Comparison of ENCODE assay signal across 9 mouse cellular contexts in the genomic region with DNA sequence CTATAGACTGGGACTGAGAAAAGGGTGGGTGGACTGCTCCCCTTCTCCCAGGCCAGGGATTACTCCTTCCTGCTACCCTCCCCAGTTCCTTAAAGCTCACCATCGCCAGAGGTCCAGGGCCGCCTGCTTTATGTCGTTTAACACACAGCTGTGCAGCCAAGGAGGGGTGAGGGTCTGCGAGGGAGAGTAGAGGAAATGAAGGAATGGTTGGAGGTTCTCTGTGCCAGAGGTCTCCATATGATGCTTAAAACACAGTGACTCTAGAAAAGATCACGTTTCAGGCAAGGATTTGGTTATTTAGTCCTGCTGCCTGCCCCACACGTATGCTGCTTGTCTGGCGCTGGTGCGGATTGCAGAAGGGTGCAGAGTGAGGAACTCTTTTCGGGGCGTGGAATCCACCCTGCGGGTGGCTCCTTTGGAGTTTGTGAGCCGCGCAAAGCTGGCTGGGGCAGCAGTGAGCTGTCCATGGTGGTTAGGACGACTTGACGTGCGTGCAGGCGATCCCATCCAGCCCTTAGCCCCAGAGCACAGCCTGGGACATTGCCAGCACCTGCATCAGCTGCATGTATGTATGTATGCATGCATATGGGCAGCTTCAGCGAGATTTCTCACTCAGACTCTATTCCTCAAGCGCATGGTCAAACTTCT. TPM values are rescaled to one million over a fixed set of nuclear protein-coding genes. Genes with fewer than 3 reads are reported as not detected.
DNase-seq lines count a peak whose midpoint lies in the region; ATAC-seq and TF ChIP-seq lines count a peak whose summit lies in the region.
"Had no signal": no experiment of that assay in that cellular context is flagged by ENCODE, and none has a peak within 500 bp of the region (broad histone marks: within the 10 kb centered on the region; RNA-seq: fewer than 3 reads in every experiment).

No protein-coding gene starts in this region.

- DNase-seq in hindbrain, embryonic 10.5 days (ENCODE audit: low spot score) = peak; percentile 58
- no peak for DNase-seq in hindbrain, postnatal 0 days (ENCODE audit: low spot score)
- DNase-seq in R1 (ENCODE audit: low read depth, low spot score) = peak; percentile 74
- DNase-seq in yolk sac, embryonic 10.5 days (ENCODE audit: low spot score) = peak; percentile 21
- DNase-seq in cerebellum, postnatal 25 days = no peak
- no peak for DNase-seq in c-Kit-positive CD71-positive TER-119-positive erythroid progenitor cells, embryonic 14.5 days (ENCODE audit: low spot score)

- ATAC-seq in hindbrain, postnatal 0 days = no peak; the same call in 1 of the 2 replicates
- 0 out of 2 replicates have a peak, but pooled peaks have one; percentile 23 for ATAC-seq in embryonic facial prominence, embryonic 13.5 days (ENCODE audit: insufficient number of reproducible peaks, insufficient read depth, low FRiP score, low TSS enrichment, low read depth)
- peak; percentile 17; the same call in 1 of the 2 replicates for ATAC-seq in megakaryocyte, adult 5-6 weeks (ENCODE audit: poor library complexity, severe bottlenecking)

- peaks cover 57% of the 10 kb centered on the region for H3K27me3 ChIP-seq in hindbrain, embryonic 10.5 days (ENCODE audit: insufficient read depth, poor library complexity, severe bottlenecking)
- H3K27me3 ChIP-seq in hindbrain, postnatal 0 days (ENCODE audit: insufficient read depth, low read length) = 0 out of 2 replicates have a peak, but pooled peaks cover 16% of the 10 kb centered on the region
- H3K27me3 ChIP-seq in embryonic facial prominence, embryonic 13.5 days = peaks cover 40% of the 10 kb centered on the region

- no peak overlapping the region for H3K4me3 ChIP-seq in hindbrain, embryonic 10.5 days
- no peak overlapping the region for H3K4me3 ChIP-seq in hindbrain, postnatal 0 days (ENCODE audit: low read length)
- H3K4me3 ChIP-seq in embryonic facial prominence, embryonic 13.5 days = no peak overlapping the region

- H3K4me1 ChIP-seq in hindbrain, embryonic 10.5 days (replicated peaks) = peaks cover 18% of the 10 kb centered on the region
- no peaks in the 10 kb centered on the region for H3K4me1 ChIP-seq in hindbrain, postnatal 0 days (ENCODE audit: insufficient read depth, low read length)
- H3K4me1 ChIP-seq in embryonic facial prominence, embryonic 13.5 days = peaks cover 20% of the 10 kb centered on the region

- H3K9me3 ChIP-seq in hindbrain, embryonic 10.5 days = no peaks in the 10 kb centered on the region
- no peaks in the 10 kb centered on the region for H3K9me3 ChIP-seq in hindbrain, postnatal 0 days (ENCODE audit: low read length)
- H3K9me3 ChIP-seq in embryonic facial prominence, embryonic 13.5 days = no peaks in the 10 kb centered on the region

- no peak for TF ChIP-seq CTCF in hindbrain, postnatal 0 days (IDR thresholded peaks at IDR 0.05; ENCODE audit: low read depth)

- H3K27ac ChIP-seq in hindbrain, embryonic 10.5 days = no peak overlapping the region
- H3K27ac ChIP-seq in hindbrain, postnatal 0 days = no peak overlapping the region
- H3K27ac ChIP-seq in embryonic facial prominence, embryonic 13.5 days = no peak overlapping the region

- no peak overlapping the region for H3K4me2 ChIP-seq in hindbrain, postnatal 0 days (ENCODE audit: low read depth, low read length)
- peak overlapping the region; percentile 33 for H3K4me2 ChIP-seq in embryonic facial prominence, embryonic 13.5 days

- no peak overlapping the region for H3K9ac ChIP-seq in hindbrain, postnatal 0 days (replicated peaks; ENCODE audit: low read length)
- no peak overlapping the region for H3K9ac ChIP-seq in embryonic facial prominence, embryonic 13.5 days

- H3K36me3 ChIP-seq in hindbrain, embryonic 10.5 days = no peaks in the 10 kb centered on the region
- H3K36me3 ChIP-seq in hindbrain, postnatal 0 days (ENCODE audit: insufficient read depth, low read length) = no peaks in the 10 kb centered on the region
- H3K36me3 ChIP-seq in embryonic facial prominence, embryonic 13.5 days = no peaks in the 10 kb centered on the region

- 5% methylated on average over 19 of the region's 19 CpGs for WGBS in hindbrain, embryonic 10.5 days
- 7% methylated on average over 19 of the region's 19 CpGs for WGBS in hindbrain, postnatal 0 days
- WGBS in embryonic facial prominence, embryonic 13.5 days = 2% methylated on average over 19 of the region's 19 CpGs

RNA-seq across cellular contexts. Expression of a gene that starts 4.3 kb away (rescaled TPM):
- 2.8 and 6.4 TPM in 2 replicates for polyA plus RNA-seq in hindbrain, embryonic 10.5 days (2016; fragmentation: Nextera tagmentation; extraction: Ambion mirVana)
- total RNA-seq in hindbrain, postnatal 0 days (2014; rRNA removed) = 3.2 and 6.1 TPM in 2 replicates
- polyA plus RNA-seq in hindbrain, postnatal 0 days (2015; fragmentation: Nextera tagmentation; extraction: Ambion mirVana) = 4.5 and 4.8 TPM in 2 replicates
- 23.8 and 31.3 TPM in 2 replicates for polyA plus RNA-seq in embryonic facial prominence, embryonic 13.5 days (2015; fragmentation: Nextera tagmentation; extraction: Ambion mirVana)
- total RNA-seq in megakaryocyte, adult 5-6 weeks (2015) = not detected in 2 replicates
- not detected in 2 replicates for total RNA-seq in megakaryocyte, adult 5-6 weeks (2017)
- total RNA-seq: liver, adult 2 months had no signal
- polyA plus RNA-seq: liver, adult 2 months had no signal

Comparison
In these comparisons a context has a peak if more than half of its experiments do, and no peak if none do; other contexts are left out.
1. DNase-seq: peak in hindbrain, embryonic 10.5 days (single experiment), R1 (single experiment) and yolk sac, embryonic 10.5 days (single experiment); none in hindbrain, postnatal 0 days (single experiment), cerebellum, postnatal 25 days (0 of 2) and c-Kit-positive CD71-positive TER-119-positive erythroid progenitor cells, embryonic 14.5 days (single experiment).